8 mouse cellular contexts compared by ENCODE assay signal in the genomic region with DNA sequence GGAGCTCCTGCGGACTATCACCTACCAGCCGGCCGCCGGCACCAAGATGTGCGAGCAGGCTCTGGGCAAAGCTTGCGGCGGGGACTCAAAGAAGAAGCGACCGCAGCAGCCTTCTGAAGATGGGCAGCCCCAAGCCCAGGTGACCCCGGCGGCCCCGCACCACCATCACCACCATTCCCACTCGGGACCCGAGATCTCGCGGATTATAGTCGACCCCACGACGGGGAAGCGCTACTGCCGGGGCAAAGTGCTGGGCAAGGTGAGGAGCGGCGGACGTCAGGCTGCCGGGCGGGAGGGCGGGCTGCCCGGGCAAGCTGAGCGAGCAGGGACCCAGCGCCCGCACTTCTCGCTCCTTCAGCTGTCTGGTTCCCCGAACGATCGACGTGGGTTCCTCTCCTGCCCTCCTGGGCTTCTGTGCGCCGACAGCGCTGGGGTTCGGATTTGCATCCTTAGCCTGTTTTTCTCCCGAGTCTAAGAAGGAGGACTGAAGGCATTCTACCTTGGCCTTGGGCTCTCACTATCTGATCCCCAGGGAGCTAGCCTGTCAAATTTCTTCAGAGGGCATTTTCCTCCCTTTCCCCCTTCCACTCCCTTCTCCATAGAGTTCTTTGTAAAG. TPM values are rescaled to one million over a fixed set of nuclear protein-coding genes. Genes with fewer than 3 reads are reported as not detected.
DNase-seq lines count a peak whose midpoint lies in the region; ATAC-seq and TF ChIP-seq lines count a peak whose summit lies in the region.

No protein-coding gene starts in this region.

- H3K36me3 ChIP-seq in kidney, embryonic 15.5 days, result peaks cover 30% of the 10 kb centered on the region
- peaks cover 26% of the 10 kb centered on the region for H3K36me3 ChIP-seq in forebrain, embryonic 12.5 days (replicated peaks)
- peaks cover 16% of the 10 kb centered on the region for H3K36me3 ChIP-seq in limb, embryonic 11.5 days (ENCODE audit: control insufficient read depth, insufficient read depth, low read length)
- peaks cover 21% of the 10 kb centered on the region for H3K36me3 ChIP-seq in midbrain, postnatal 0 days (ENCODE audit: insufficient read depth, low read length)

- peak overlapping the region; percentile 55 for H3K4me3 ChIP-seq in kidney, embryonic 15.5 days (replicated peaks)
- peak overlapping the region; percentile 64 for H3K4me3 ChIP-seq in forebrain, embryonic 12.5 days (replicated peaks)
- peak overlapping the region; percentile 69 for H3K4me3 ChIP-seq in limb, embryonic 11.5 days (ENCODE audit: low read depth, low read length)
- peak overlapping the region; percentile 87 for H3K4me3 ChIP-seq in midbrain, postnatal 0 days (ENCODE audit: low read depth, low read length)

- no peak for DNase-seq in kidney, postnatal 4 days
- peak; percentile 32 for DNase-seq in R1 (ENCODE audit: low read depth, low spot score)
- DNase-seq in limb, embryonic 11.5 days (ENCODE audit: low spot score), result no peak
- DNase-seq in midbrain, postnatal 0 days (ENCODE audit: low spot score), result peak; percentile 51
- DNase-seq in spleen, postnatal 14 days (ENCODE audit: low spot score in 2 of 2), result no peak
- DNase-seq in right cerebral cortex, postnatal 10 days (ENCODE audit: low spot score in 2 of 2), result no peak

- ATAC-seq in kidney, embryonic 15.5 days (replicated peaks; ENCODE audit: low FRiP score), result peak; percentile 34
- ATAC-seq in forebrain, embryonic 12.5 days (ENCODE audit: low FRiP score), result peak; percentile 22
- ATAC-seq in limb, embryonic 11.5 days (ENCODE audit: insufficient number of reproducible peaks, low FRiP score, low TSS enrichment, low read depth), result no peak; the same call in 1 of the 2 replicates
- ATAC-seq in midbrain, postnatal 0 days (ENCODE audit: low FRiP score), result peak; percentile 17

- under 1% methylated on average over 41 of the region's 41 CpGs for WGBS in kidney, embryonic 15.5 days
- under 1% methylated on average over 41 of the region's 41 CpGs for WGBS in forebrain, embryonic 12.5 days
- 0% methylated on average over 40 of the region's 41 CpGs for WGBS in limb, embryonic 11.5 days
- WGBS in midbrain, postnatal 0 days, result under 1% methylated on average over 39 of the region's 41 CpGs

- H3K9ac ChIP-seq in kidney, embryonic 15.5 days, result peak overlapping the region; percentile 75
- peak overlapping the region; percentile 77 for H3K9ac ChIP-seq in forebrain, embryonic 12.5 days
- peak overlapping the region; percentile 79 for H3K9ac ChIP-seq in limb, embryonic 11.5 days (ENCODE audit: low read length)
- H3K9ac ChIP-seq in midbrain, postnatal 0 days (replicated peaks; ENCODE audit: low read length, poor library complexity, severe bottlenecking), result peak overlapping the region; percentile 96

- peaks cover 7% of the 10 kb centered on the region for H3K4me1 ChIP-seq in kidney, embryonic 15.5 days
- H3K4me1 ChIP-seq in forebrain, embryonic 12.5 days, result peaks cover 18% of the 10 kb centered on the region
- no peaks in the 10 kb centered on the region for H3K4me1 ChIP-seq in limb, embryonic 11.5 days (ENCODE audit: control insufficient read depth, insufficient read depth, low read length)
- H3K4me1 ChIP-seq in midbrain, postnatal 0 days (ENCODE audit: insufficient read depth, low read length), result 0 out of 2 replicates have a peak, but pooled peaks cover 3% of the 10 kb centered on the region

- no peaks in the 10 kb centered on the region for H3K9me3 ChIP-seq in kidney, embryonic 15.5 days (replicated peaks)
- H3K9me3 ChIP-seq in forebrain, embryonic 12.5 days, result no peaks in the 10 kb centered on the region
- H3K9me3 ChIP-seq in limb, embryonic 11.5 days (ENCODE audit: control insufficient read depth, low read length), result no peaks in the 10 kb centered on the region
- no peaks in the 10 kb centered on the region for H3K9me3 ChIP-seq in midbrain, postnatal 0 days (ENCODE audit: low read length)

- TF ChIP-seq CTCF in midbrain, postnatal 0 days (IDR thresholded peaks at IDR 0.05), result no peak

- peaks cover 5% of the 10 kb centered on the region; the same call in 1 of the 2 replicates for H3K27me3 ChIP-seq in kidney, embryonic 15.5 days
- no peaks in the 10 kb centered on the region for H3K27me3 ChIP-seq in forebrain, embryonic 12.5 days
- no peaks in the 10 kb centered on the region for H3K27me3 ChIP-seq in limb, embryonic 11.5 days (ENCODE audit: control insufficient read depth, insufficient read depth, low read length)
- no peaks in the 10 kb centered on the region for H3K27me3 ChIP-seq in midbrain, postnatal 0 days (ENCODE audit: insufficient read depth, low read length)

- H3K27ac ChIP-seq in kidney, embryonic 15.5 days, result peak overlapping the region; percentile 93
- H3K27ac ChIP-seq in forebrain, embryonic 12.5 days, result peak overlapping the region; percentile 71
- H3K27ac ChIP-seq in limb, embryonic 11.5 days (replicated peaks; ENCODE audit: low read depth, low read length), result peak overlapping the region; percentile 42; the same call in 1 of the 2 replicates
- peak overlapping the region; percentile 96 for H3K27ac ChIP-seq in midbrain, postnatal 0 days (ENCODE audit: low read depth, low read length)

- H3K4me2 ChIP-seq in kidney, embryonic 15.5 days, result peak overlapping the region; percentile 93
- H3K4me2 ChIP-seq in forebrain, embryonic 12.5 days, result peak overlapping the region; percentile 95
- H3K4me2 ChIP-seq in limb, embryonic 11.5 days (ENCODE audit: low read depth, severe bottlenecking), result peak overlapping the region; percentile 96
- H3K4me2 ChIP-seq in midbrain, postnatal 0 days (ENCODE audit: low read depth, low read length, poor library complexity, severe bottlenecking), result peak overlapping the region; percentile 95

RNA-seq across cellular contexts. Expression of gene Plk2, which starts 0.4 kb away (rescaled TPM):
- polyA plus RNA-seq in kidney, embryonic 15.5 days (2015; fragmentation: Nextera tagmentation; extraction: Ambion mirVana), result 83.9 and 89.1 TPM in 2 replicates
- polyA plus RNA-seq in forebrain, embryonic 12.5 days (2016; fragmentation: Nextera tagmentation; extraction: Ambion mirVana), result 103 and 106 TPM in 2 replicates
- polyA plus RNA-seq in limb, embryonic 11.5 days (2014; fragmentation: Nextera tagmentation; extraction: Ambion mirVana), result 86.6 and 95.9 TPM in 2 replicates
- total RNA-seq in midbrain, postnatal 0 days (2014; rRNA removed), result 130 and 146 TPM in 2 replicates
- 123 and 124 TPM in 2 replicates for polyA plus RNA-seq in midbrain, postnatal 0 days (2015; fragmentation: Nextera tagmentation; extraction: Ambion mirVana)

RNA-seq across cellular contexts. Expression of gene Gapt, which starts 38.3 kb away (rescaled TPM):
- polyA plus RNA-seq in kidney, embryonic 15.5 days (2015; fragmentation: Nextera tagmentation; extraction: Ambion mirVana), result 0.21 and 0.38 TPM in 2 replicates
- polyA plus RNA-seq in forebrain, embryonic 12.5 days (2016; fragmentation: Nextera tagmentation; extraction: Ambion mirVana), result 0.09 TPM in 1 of 2 replicates, not detected in the other
- polyA plus RNA-seq in limb, embryonic 11.5 days (2014; fragmentation: Nextera tagmentation; extraction: Ambion mirVana), result 0.11 TPM in 1 of 2 replicates, not detected in the other
- total RNA-seq in midbrain, postnatal 0 days (2014; rRNA removed), result not detected in 2 replicates
- polyA plus RNA-seq in midbrain, postnatal 0 days (2015; fragmentation: Nextera tagmentation; extraction: Ambion mirVana), result not detected in 2 replicates

Comparison
In these comparisons a context has a peak if more than half of its experiments do, and no peak if none do; other contexts are left out.
1. H3K27ac ChIP-seq: peak in every context shown above with its lines; median percentile 96 in midbrain, postnatal 0 days; 93 in kidney, embryonic 15.5 days; 71 in forebrain, embryonic 12.5 days; 42 in limb, embryonic 11.5 days.
2. DNase-seq: peak in R1 (single experiment) and midbrain, postnatal 0 days (single experiment); none in kidney, postnatal 4 days (0 of 2), limb, embryonic 11.5 days (single experiment), spleen, postnatal 14 days (0 of 2) and right cerebral cortex, postnatal 10 days (0 of 2).
3. Peak in every context shown above with its lines, with median percentiles within 50 percentile points of each other: H3K4me2 ChIP-seq, H3K4me3 ChIP-seq and H3K9ac ChIP-seq.